Mouse (Mus musculus): ENCODE results near the gene Sympk.

Gene Sympk

GRCm38 (mm10) chr7:19024096-19024506 is at the start of gene Sympk:
Sympk (plus strand) TSS chr7:19024377.
- DNase-seq (ENCODE audit: low spot score in 2 of 2), result peak; percentile 91 to 94

GRCm38 (mm10) chr7:18978381-18978780 is 45.8 kb upstream of the Sympk start:
- no peak for DNase-seq (ENCODE audit: low spot score in 2 of 2)

DNA sequence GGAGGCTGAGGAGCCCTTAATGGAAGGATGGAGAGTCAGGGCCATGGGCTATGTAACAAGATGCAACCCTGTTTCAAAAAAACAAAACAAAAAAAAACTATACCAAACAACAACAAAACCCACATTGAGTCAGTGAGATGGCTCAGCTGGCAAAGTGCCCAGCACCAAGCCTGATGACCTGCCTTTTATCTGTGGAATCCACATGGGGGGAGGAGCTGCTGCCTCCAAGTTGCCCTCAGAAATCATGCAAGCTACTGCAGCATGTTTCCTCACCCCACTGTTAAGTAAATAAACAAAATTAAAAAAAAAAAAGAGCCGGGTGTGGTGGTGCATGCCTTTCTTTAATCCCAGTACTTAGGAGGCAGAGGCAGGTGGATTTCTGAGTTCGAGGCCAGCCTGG is 37.7 kb upstream of the Sympk start:
- DNase-seq (ENCODE audit: low spot score in 2 of 2), result no peak

DNA sequence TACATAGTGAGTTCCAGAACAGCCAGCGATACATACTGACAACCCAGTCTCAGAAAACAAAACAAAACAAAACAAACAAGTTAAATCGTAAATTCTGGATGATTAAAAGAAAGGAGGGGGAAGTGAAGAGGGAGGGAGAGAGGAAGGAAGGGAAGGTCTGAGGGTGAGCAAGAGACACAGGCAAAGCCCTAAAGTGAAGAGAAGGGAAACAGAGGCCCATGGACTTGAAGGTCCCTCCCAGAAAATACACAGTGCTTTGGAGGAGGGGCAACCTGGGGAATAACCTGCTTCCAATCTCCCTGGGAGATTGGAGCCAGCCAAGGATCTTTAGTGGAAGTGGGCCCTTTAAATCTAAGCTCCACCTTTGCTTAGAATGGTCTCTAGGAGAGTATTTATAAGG is 37.1 kb upstream of the Sympk start, which contains the start of gene Nanos2:
TSS of gene Nanos2 (plus strand) at position 301 of the 400 bp plus-strand sequence.
- DNase-seq (ENCODE audit: low spot score in 2 of 2), result no peak

DNA sequence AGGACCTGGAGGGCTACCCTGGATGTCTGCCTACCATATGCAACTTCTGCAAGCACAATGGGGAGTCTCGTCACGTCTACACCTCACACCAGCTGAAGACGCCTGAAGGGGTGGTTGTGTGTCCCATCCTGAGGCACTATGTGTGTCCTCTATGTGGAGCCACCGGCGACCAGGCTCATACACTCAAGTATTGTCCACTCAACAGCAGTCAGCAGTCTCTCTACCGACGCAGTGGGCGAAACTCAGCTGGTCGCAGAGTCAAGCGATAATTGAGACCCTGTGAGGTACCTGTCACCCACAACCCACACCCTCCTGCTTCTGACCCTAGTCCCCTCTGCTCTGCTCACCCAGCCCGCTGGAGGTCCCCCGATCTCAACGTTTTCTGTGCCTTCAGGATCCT is 36.4 kb upstream of the Sympk start:
- DNase-seq (ENCODE audit: low spot score in 2 of 2), result no peak

GRCm38 (mm10) chr7:18988780-18989179 is 35.4 kb upstream of the Sympk start:
- DNase-seq (ENCODE audit: low spot score in 2 of 2), result no peak

- no peak for DNase-seq (ENCODE audit: low spot score in 2 of 2)
These were observed 34.2 kb upstream of the Sympk start for GRCm38 (mm10) chr7:18989995-18990394.

DNA sequence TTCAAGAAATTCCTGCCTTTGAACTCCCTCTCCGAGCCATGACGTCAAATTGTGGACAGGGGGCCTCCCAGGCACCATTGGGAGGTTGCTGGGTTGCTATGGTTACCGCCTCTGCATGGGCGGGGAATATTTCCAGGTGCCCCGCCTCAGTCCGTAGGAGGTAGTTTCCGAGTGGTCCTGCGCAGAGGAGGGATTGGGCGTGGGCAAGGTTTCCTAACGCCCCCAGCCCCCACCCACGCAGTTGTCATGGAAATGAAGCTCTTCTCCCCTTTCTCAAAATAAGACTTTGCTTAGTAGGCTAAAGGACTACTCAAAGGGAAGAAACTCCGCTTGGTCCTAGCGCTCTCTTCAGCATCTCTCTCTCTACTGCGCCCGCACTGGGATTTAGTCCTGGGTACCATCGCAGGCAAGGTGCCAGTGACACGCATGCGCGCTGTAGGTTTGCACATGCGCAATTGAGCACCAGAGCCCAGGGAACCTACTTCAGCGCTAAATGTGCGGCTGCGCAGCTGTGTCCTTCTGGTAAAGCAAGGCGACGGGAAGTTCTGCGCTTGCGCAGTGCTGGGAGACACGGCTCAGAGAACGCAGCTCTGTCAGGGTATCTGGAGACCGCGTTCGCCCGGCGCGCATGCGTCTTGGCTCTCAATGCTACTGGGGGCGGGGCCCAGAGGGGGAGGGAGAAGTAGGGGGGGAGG is 33.4 kb upstream of the Sympk start, which contains the start of gene Mypop:
TSS of gene Mypop (plus strand) at position 645 of the 695 bp plus-strand sequence.
- DNase-seq (ENCODE audit: low spot score in 2 of 2), result peak; percentile 100

GRCm38 (mm10) chr7:18991660-18992293 is 32.4 kb upstream of the Sympk start:
- no peak for DNase-seq (ENCODE audit: low spot score in 2 of 2)

GRCm38 (mm10) chr7:18992294-18992675 is 31.9 kb upstream of the Sympk start:
- no peak for DNase-seq (ENCODE audit: low spot score in 2 of 2)

GRCm38 (mm10) chr7:18993036-18993435 is 31.1 kb upstream of the Sympk start:
- no peak for DNase-seq (ENCODE audit: low spot score in 2 of 2)

DNA sequence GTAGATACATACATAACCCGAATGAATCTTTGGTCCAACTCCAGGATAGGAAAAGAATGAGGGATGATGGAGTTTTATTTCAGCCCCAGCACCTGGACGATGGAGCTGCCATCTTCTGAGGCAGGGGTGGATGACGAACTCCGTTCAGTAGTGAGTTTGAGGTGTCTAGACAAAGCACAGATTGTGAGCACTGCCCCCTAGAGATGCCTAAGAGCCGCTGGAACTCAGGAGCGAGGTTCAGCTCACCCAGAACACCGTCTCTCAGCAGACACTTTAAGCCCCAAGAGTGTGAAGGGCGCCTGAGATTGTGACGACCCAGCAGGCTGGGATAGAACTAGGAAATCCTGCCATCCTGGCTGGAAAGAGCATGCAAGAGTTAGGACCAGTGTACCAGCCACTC is 25.3 kb upstream of the Sympk start:
- DNase-seq (ENCODE audit: low spot score in 2 of 2), result no peak

DNA sequence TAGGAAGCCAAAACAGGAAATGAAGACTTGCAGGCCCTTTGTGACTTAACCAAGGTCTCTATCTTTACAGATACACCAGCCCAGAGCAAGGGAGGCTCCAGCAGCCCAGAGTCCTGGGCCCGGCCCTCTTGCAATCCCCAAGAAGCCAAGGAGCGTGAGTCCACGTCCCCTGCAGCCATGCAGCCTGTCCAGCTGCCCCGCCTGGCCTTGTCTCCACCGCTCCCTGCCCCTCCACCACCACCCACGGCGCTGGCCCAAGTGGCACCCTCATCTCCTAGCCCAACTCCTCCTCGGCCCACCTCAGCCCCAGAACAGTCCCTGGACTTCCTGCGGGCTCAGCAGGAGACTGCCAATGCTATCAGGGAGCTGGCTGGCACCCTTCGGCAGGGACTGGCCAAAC is 23.8 kb upstream of the Sympk start:
- no peak for DNase-seq (ENCODE audit: low spot score in 2 of 2)

GRCm38 (mm10) chr7:19001066-19001806 is 22.9 kb upstream of the Sympk start:
- DNase-seq (ENCODE audit: low spot score in 2 of 2), result no peak

DNA sequence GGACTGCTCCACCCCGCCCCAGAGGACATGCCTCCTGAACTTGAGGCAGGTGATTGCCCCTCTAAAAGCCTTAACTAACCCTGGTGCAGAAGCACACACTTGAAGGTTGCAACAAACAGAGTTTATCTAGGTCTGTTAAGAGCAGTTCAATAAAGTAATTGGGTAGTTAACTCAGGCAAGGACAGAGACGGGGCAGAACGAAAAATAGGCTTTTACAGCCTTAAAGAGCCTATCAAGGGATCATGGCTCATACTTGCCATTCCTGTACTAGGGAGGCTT is 22.4 kb upstream of the Sympk start:
- DNase-seq (ENCODE audit: low spot score in 2 of 2), result no peak

- DNase-seq (ENCODE audit: low spot score in 2 of 2), result no peak
These were observed 22.1 kb upstream of the Sympk start for GRCm38 (mm10) chr7:19002115-19002514.

DNA sequence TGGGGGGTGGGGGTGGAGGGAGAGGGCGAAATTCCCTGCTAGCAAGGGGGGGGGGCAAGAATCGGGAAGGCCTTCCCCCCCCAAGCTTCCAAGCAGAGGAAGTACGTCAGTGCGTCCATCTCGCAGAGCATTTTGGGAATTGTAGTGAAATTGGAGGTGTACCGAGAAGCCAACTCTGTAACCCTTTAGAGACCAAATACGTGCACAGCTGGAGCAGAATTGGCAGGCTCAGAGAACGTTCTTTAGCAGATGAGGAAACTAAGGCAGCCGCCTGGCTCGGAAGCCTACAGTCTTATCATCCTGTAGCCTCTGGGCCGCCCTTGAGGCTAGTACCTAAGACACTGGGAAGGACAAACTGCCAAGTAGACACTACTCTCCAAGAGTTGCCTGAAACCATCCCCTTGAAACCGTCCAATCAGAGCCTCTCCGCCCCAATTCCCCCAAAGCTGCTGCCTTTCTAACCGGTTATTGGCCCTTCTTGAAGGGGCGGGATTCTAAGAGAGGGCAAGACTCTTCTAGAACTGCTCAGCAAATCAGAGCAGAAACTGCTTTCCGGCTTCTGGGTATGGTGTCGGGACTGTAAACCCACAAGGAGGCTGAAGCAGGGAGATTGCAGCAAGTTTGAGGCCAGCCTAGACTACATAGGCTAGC is 21.2 kb upstream of the Sympk start:
- DNase-seq (ENCODE audit: low spot score in 2 of 2), result peak; percentile 68 to 84

DNA sequence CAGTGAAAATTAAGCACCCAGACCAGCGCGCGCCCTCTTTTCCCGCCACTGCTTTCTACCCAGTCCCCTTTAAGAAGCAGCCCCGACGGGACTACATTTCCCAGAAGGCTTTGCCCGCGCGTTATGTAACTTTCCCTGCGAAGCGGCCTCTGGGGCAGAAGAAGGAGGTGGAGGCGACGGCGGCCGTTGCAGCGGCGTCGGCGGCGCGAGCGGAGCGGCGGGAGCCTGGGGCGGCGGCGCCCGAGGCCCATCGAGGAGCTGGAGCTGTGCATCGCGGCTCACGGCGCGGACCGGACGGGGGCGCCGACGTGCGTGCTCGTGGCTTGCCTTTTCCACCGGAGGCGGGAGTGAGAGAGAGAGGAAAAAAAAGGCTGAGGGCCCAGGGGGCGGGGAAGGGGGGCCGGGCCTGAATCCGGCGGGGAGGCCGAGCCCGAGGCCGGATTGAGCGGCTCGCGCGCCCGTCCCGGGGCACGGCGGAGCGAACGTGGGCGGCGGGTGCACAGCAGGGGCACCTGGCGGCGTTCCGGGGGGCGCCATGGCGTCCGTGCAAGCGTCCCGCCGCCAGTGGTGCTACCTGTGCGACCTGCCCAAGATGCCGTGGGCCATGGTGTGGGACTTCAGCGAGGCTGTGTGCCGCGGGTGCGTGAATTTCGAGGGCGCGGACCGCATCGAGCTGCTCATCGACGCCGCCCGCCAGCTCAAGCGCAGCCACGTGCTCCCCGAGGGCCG is 20.1 kb upstream of the Sympk start, which contains the start of gene Irf2bp1:
TSS of gene Irf2bp1 (plus strand) at position 143 of the 729 bp plus-strand sequence.
- peak; percentile 89 to 92 for DNase-seq (ENCODE audit: low spot score in 2 of 2)

DNA sequence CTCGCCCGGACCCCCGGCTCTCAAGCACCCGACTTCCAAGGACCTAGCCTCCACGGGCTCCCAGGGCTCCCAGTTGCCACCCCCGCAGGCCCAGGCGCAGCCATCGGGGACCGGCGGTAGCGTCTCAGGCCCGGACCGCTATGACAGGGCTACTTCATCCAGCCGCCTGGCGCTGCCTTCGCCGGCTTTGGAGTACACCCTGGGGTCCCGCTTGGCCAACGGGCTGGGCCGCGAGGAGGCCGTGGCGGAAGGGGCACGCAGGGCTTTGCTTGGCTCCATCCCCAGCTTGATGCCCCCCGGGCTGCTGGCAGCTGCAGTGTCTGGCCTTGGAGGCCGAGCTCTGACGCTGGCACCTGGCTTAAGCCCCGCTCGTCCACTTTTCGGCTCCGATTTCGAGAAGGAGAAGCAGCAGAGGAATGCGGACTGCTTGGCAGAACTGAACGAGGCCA is 19.5 kb upstream of the Sympk start:
- DNase-seq (ENCODE audit: low spot score in 2 of 2), result no peak

DNA sequence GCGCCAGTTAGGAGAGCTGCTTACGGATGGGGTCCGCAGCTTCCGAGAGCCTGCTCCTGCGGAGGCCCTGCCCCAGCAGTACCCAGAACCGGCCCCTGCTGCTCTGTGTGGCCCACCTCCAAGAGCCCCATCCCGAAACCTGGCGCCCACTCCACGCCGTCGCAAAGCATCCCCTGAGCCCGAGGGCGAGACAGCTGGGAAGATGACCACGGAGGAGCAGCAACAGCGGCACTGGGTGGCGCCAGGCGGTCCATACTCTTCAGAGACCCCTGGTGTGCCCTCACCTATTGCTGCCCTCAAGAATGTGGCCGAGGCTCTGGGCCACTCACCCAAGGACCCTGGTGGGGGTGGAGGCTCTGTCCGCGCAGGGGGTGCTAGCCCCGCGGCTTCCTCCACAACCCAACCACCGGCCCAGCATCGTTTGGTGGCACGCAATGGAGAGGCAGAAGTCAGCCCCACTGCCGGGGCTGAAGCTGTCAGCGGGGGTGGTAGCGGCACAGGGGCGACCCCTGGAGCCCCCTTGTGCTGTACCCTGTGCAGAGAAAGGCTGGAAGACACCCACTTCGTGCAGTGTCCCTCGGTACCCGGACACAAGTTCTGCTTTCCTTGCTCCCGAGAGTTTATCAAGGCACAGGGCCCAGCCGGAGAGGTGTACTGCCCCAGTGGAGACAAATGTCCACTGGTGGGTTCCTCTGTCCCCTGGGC is 18.6 kb upstream of the Sympk start:
- DNase-seq (ENCODE audit: low spot score in 2 of 2), result no peak

GRCm38 (mm10) chr7:19006476-19006875 is 17.7 kb upstream of the Sympk start:
- peak; percentile 76 to 81 for DNase-seq (ENCODE audit: low spot score in 2 of 2)

All from right cerebral cortex, postnatal 36 days (tissue).